Mouse (Mus musculus) stomach, embryonic 14.5 days (tissue): ENCODE data around the gene BC055324. TPM values are rescaled to one million over a fixed set of nuclear protein-coding genes. Genes with fewer than 3 reads are reported as not detected.
A peak's percentile ranks its signal among the peaks of the same experiment; 100 is the strongest.
"Not testable (repeated sequence)": the region's sequence is repeated elsewhere in the genome, so short reads cannot be mapped to it uniquely, and the experiment has no call there.

Source experiments
- ATAC-seq: fragments of 200-750 bp; cut with Nextera tagmentation; 2 replicates; pipeline ENCODE4 v1.8.0; 2017; ENCODE audit warnings: low read depth, moderate TSS enrichment; ENCODE audit not compliant: insufficient number of reproducible peaks, insufficient read depth, low FRiP score
- H3K27ac ChIP-seq: fragments of 300-500 bp; sonication (generic); 2 replicates; pipeline ENCODE4 v1.5.1; 2014; ENCODE audit warnings: mild to moderate bottlenecking, low read length, moderate library complexity, mixed read lengths
- H3K27me3 ChIP-seq: fragments of 300-500 bp; sonication (generic); 2 replicates; pipeline ENCODE4 v1.6.1; 2014; ENCODE audit warnings: low read length, control low read depth, mixed read lengths; ENCODE audit not compliant: control insufficient read depth, insufficient read depth
- H3K36me3 ChIP-seq: fragments of 300-500 bp; sonication (generic); 2 replicates; pipeline ENCODE4 v1.6.1; 2014; ENCODE audit warnings: mild to moderate bottlenecking, control low read depth, low read length, moderate library complexity, mixed read lengths; ENCODE audit not compliant: control insufficient read depth, insufficient read depth
- H3K4me1 ChIP-seq: fragments of 300-500 bp; sonication (generic); 2 replicates; pipeline ENCODE4 v1.6.1; 2014; ENCODE audit warnings: low read length, control low read depth, mixed read lengths; ENCODE audit not compliant: control insufficient read depth, insufficient read depth
- H3K4me2 ChIP-seq: fragments of 300-500 bp; sonication (generic); replicated peaks from 2 replicates; pipeline ENCODE4 v1.6.1; 2014; ENCODE audit warnings: low read depth, low read length, control low read depth
- H3K4me3 ChIP-seq: fragments of 300-500 bp; sonication (generic); 2 replicates; pipeline ENCODE4 v1.5.1; 2014; ENCODE audit warnings: low read depth, low read length, control low read depth
- H3K9ac ChIP-seq: fragments of 300-500 bp; sonication (generic); replicated peaks from 2 replicates; pipeline ENCODE4 v1.6.1; 2014; ENCODE audit warnings: low read depth, mild to moderate bottlenecking, control low read depth, low read length, moderate library complexity, mixed read lengths
- H3K9me3 ChIP-seq: fragments of 300-500 bp; sonication (generic); 2 replicates; pipeline ENCODE4 v1.6.1; 2016; ENCODE audit warnings: low read depth, low read length, control low read depth; ENCODE audit not compliant: control insufficient read depth
- WGBS: fragments of 180-500 bp; shearing (Covaris S2); extraction: QIAGEN DNeasy Blood & Tissue Kit; methylation state at CpG from one replicate; pipeline ENCODE4 v1.1.7; 2014; 5-methylcytosine and 5-hydroxymethylcytosine counted together
- polyA plus RNA-seq: library from polyadenylated mRNA; unstranded; fragments of >200 nt; fragmentation: Nextera tagmentation; extraction: Ambion mirVana; gene quantifications from 2 replicates; pipeline ENCODE4 v1.2.1, GENCODE M21; 2014

Gene BC055324
- 22.2 and 24.3 TPM in 2 replicates for polyA plus RNA-seq

DNA sequence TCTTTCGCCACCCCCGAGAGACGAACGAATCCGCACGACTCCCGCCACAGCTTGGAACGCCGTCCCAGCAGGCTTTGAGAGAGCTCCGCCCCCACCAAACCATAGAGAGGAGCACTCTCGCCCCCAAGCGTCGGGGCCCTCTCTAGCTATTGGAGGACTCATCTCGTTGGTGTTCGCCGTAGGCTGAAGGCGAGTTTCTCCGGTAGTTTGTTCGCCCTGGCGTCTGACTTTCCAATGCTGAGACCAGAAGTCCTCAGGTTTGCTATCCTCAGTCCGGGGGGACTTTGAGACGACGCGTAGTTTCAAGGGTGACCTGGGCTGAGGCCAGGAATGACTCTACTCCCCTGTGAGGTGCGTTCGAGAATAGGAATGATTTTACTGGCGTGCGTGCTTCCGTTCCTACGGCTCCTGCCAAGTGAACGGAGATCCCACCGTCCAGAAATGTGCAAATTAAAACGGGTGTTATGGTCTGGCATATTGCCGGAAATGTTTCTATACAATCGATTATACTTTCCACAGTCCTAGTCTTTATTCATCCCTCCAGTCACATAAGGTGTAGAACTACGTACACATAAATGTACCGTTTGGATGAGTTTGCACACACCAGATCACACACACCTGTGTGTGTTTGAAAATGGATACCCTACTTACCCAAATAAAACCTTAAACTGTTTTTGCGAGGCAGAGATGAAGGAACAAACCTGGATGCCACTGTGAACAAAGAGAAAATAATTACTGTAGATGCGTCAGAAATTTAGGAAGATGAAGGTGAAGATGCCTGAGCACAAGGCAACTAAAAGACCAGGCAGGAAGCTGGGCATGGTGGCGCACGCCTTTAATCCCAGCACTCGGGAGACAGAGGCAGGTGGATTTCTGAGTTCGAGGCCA, at the start of gene BC055324, which contains the start of gene Mettl18:
BC055324 (minus strand) TSS at position 76 of the 888 bp plus-strand sequence.
Mettl18 (plus strand) TSS at position 169 of the 888 bp plus-strand sequence.
- Histone ChIP-seq H3K36me3 (no peaks in the 10 kb centered on the region), H3K9ac (peak within 1 kb of the TSS; percentile 64), H3K27me3 (no peaks in the 10 kb centered on the region), H3K4me2 (peak within 1 kb of the TSS; percentile 76), H3K9me3 (no peaks in the 10 kb centered on the region), H3K4me3 (peak within 1 kb of the TSS; percentile 71), H3K27ac (peak within 1 kb of the TSS; percentile 35; the same call in 1 of the 2 replicates), H3K4me1 (peaks cover 5% of the 10 kb centered on the region; the same call in 1 of the 2 replicates)
- peak; percentile 96 for ATAC-seq
- WGBS = 3% methylated on average over 43 of the region's 43 CpGs

DNA sequence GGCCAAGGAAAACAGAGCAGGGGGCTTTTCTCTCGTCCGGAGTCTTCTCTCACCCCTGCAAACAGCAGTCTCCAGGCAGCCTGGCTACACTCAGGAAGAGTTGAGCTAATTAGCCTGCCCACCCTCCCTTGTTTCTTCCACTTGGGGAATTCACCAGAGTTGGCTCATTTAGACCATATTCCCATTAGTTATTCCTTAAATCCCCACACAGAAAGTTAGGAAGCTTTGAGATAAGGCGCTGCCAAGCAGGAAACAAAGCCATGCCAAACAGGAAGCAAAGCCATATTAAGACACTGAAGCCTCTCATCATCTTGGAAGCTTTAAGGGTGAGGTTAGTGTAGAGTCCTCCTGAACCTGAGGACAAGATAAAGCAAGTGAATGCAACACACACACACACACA, 49.0 kb upstream of the BC055324 start:
- Histone ChIP-seq H3K9me3 (no peaks in the 10 kb centered on the region), H3K9ac (no peak overlapping the region), H3K4me2 (no peak overlapping the region), H3K4me1 (no peaks in the 10 kb centered on the region), H3K27ac (no peak overlapping the region), H3K27me3 (no peaks in the 10 kb centered on the region), H3K36me3 (no peaks in the 10 kb centered on the region), H3K4me3 (no peak overlapping the region)
- 56% methylated on average over 3 of the region's 3 CpGs for WGBS
- ATAC-seq = no peak

DNA sequence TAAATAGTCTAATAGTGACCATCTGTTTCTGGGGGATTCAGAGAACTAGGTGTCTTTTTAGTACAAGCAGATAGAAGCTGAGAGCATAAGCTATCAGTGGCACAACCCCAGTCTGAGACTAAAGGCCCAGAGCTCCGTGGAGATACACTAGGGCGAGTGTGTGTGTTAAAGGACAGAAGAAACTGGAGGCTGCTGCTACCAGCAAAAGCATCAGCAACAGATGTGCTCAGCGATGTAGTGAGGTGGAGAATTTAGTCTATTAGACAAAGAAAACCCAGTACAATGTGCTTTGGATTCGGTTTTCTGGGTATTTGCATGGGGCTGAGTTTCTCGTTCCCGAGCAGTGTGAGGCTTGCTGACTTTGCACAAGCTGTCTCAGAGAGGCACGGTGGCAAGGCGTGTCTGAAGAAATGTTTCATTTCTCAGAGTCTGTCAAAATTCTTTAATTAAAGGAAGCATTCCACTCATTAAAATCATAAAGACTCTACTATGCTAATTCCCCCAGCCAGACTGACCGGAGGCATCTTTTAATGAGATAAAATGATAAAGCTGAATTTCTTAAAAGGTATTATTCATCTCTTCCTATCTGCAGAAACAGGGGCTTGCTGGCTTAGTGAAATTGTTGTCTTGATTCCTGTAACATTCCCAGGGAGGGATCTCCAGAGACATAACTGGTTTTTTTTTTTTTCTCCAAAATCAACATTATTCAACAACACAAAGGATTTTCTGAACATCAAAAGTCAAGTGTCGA, 46.0 kb upstream of the BC055324 start:
- Histone ChIP-seq H3K27ac (no peak overlapping the region), H3K4me1 (no peaks in the 10 kb centered on the region), H3K4me3 (no peak overlapping the region), H3K9me3 (no peaks in the 10 kb centered on the region), H3K27me3 (no peaks in the 10 kb centered on the region), H3K36me3 (no peaks in the 10 kb centered on the region), H3K4me2 (no peak overlapping the region), H3K9ac (no peak overlapping the region)
- ATAC-seq = no peak
- 78% methylated on average over 10 of the region's 10 CpGs for WGBS

DNA sequence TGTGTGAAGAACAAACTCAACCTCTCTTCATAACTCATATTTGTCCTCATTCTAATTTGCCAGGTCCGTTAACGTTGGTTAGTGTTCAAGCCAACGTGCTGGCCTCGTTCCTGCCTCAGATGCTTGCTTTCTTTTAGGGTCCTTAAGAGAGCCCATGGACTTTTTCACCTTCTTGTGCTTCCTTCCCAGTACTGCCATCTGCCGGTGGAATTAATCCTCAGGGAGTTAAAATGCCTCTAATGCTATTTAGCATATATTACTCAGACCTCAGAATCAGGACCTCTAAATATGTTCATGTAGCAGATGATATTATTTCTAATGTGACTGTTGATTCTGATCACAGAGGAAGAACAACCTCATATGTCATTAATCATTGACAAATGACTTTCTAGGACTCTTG, 32.8 kb upstream of the BC055324 start:
- Histone ChIP-seq H3K4me3 (no peak overlapping the region), H3K9ac (no peak overlapping the region), H3K27me3 (no peaks in the 10 kb centered on the region), H3K36me3 (no peaks in the 10 kb centered on the region), H3K4me1 (no peaks in the 10 kb centered on the region), H3K4me2 (no peak overlapping the region), H3K9me3 (no peaks in the 10 kb centered on the region), H3K27ac (no peak overlapping the region)
- ATAC-seq = no peak
- 60% methylated on average over 5 of the region's 5 CpGs for WGBS

DNA sequence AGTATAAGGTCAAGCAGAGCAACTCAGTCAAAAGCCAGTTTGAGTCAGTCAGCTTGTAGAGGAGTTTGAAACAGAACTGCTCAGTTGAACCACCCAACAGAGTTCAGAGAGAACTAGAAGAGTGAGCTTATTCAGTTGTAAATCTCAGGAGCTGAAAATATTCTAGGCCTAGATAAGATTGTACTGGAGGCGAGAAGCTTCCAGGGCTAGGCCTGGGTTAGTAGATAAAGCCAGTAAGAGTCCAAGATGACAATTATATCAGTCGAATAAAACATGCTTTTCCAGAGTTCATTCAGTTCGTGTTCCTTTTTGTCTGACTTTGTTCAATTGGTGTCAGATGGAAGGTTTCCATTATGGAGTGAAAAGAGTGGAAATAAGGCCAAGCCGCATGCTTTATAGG, 31.1 kb upstream of the BC055324 start:
- H3K4me3 ChIP-seq = no peak overlapping the region
- no peak overlapping the region for H3K27ac ChIP-seq
- H3K4me2 ChIP-seq = no peak overlapping the region
- 84% methylated on average over 4 of the region's 4 CpGs for WGBS
- H3K9ac ChIP-seq = no peak overlapping the region
- H3K27me3 ChIP-seq = no peaks in the 10 kb centered on the region
- no peaks in the 10 kb centered on the region for H3K36me3 ChIP-seq
- H3K4me1 ChIP-seq = no peaks in the 10 kb centered on the region
- ATAC-seq = no peak
- no peaks in the 10 kb centered on the region for H3K9me3 ChIP-seq

DNA sequence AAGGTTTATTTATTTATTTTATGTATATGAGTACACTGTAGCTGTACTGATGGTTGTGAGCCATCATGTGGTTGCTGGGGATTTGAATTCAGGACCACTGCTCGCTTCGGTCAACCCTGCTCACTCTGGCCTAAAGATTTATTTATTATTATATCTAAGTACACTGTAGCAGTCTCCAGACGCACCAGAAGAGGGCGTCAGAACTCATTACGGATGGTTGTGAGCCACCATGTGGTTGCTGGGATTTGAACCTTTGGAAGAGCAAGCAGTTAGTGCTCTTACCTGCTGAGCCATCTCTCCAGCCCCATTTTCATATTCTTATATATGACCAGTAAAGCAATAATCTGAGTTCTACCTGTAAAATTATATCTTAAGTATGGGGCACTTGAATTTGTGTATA, 27.5 kb upstream of the BC055324 start:
- not testable (repeated sequence) for H3K4me3 ChIP-seq, H3K27ac ChIP-seq, H3K4me2 ChIP-seq, H3K9me3 ChIP-seq, H3K9ac ChIP-seq, H3K36me3 ChIP-seq, ATAC-seq, H3K4me1 ChIP-seq, H3K27me3 ChIP-seq
- 78% methylated on average over 5 of the region's 5 CpGs for WGBS

DNA sequence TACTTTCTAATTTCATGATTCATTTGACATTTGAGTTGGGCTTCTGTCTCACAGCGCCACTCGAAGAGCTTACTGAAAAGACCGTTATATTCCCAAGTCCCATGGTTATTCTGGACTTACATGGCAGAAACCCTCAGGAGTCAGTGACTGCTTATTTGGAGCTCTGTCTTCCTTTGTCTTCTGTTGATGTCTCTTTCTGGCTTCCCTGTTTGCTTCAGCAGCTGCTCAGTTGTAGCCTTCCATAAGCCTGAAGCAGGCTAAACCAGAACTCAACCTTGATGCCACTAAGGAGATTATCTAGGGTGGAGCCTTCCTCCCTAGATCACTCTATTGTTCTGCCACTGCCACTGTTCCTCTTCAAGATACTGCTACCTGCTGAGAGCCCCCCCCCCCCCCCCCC, 26.1 kb upstream of the BC055324 start:
- not testable (repeated sequence) for H3K27me3 ChIP-seq, H3K4me2 ChIP-seq, H3K9me3 ChIP-seq, H3K9ac ChIP-seq, H3K27ac ChIP-seq, ATAC-seq, H3K4me1 ChIP-seq, H3K4me3 ChIP-seq, H3K36me3 ChIP-seq
- WGBS = 83% methylated on average over 3 of the region's 3 CpGs

DNA sequence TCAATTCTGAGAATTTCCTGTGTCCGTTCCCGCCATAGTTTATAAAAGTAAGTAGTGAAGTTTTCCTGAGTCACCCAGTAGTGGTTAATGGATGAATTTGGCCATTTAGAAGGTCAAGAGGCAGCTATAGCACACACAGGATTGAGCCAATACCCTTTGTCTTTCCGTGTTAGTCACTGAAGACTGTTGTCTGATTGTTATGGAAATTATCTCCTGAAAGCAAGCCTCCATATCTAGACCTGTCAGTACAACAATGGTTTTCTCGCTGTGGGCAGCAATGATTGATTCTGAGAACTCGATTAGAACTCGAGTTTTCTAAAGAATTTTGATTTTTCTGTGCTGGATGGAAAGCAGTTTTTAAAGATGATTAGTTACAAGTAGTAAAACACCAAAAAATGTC, 25.2 kb upstream of the BC055324 start:
- Histone ChIP-seq H3K9ac (no peak overlapping the region), H3K36me3 (no peaks in the 10 kb centered on the region), H3K9me3 (no peaks in the 10 kb centered on the region), H3K4me2 (no peak overlapping the region), H3K4me1 (no peaks in the 10 kb centered on the region), H3K4me3 (no peak overlapping the region), H3K27me3 (no peaks in the 10 kb centered on the region), H3K27ac (no peak overlapping the region)
- WGBS = 42% methylated on average over 6 of the region's 6 CpGs
- ATAC-seq = no peak
